In the genomic region with DNA sequence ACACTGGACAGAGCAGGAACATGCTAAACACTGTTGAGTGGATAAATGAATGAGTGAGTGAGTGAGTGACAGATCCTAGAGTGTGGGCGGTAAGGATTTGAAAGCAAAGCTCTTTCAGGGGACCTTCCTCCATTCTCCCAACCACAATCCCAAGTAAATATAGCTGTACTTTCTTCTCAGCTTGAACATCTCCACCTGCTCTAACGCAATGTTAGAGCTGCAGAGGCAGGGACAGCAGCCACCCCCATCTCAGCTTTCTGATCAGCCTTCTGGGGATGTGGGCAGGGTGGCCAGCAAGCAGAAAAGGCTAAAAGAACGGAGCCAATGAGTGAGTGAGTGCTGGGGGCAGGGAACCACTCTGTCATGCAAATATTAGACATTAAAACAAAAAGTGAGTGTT, we compare ENCODE assay signal across 46 mouse cellular contexts. TPM values are rescaled to one million over a fixed set of nuclear protein-coding genes. Genes with fewer than 3 reads are reported as not detected.
"Had no signal": no experiment of that assay in that cellular context is flagged by ENCODE, and none has a peak within 500 bp of the region (broad histone marks: within the 10 kb centered on the region; RNA-seq: fewer than 3 reads in every experiment).

No protein-coding gene starts in this region.

- H3K27ac ChIP-seq: heart, embryonic 13.5 days; heart, embryonic 15.5 days; hindbrain, embryonic 10.5 days; hindbrain, embryonic 12.5 days; hindbrain, embryonic 13.5 days; hindbrain, embryonic 14.5 days; hindbrain, embryonic 15.5 days; hindbrain, postnatal 0 days; intestine, embryonic 15.5 days; kidney, embryonic 15.5 days; kidney, postnatal 0 days; layer of hippocampus, adult 2 months; left cerebral cortex, adult 2 months had no signal

- H3K4me1 ChIP-seq: heart, embryonic 12.5 days; heart, embryonic 13.5 days; heart, embryonic 15.5 days; intestine, embryonic 15.5 days had no signal

- H3K27me3 ChIP-seq: heart, embryonic 12.5 days; heart, embryonic 13.5 days; hindbrain, embryonic 13.5 days; hindbrain, embryonic 15.5 days; intestine, embryonic 15.5 days; kidney, embryonic 15.5 days had no signal

- ATAC-seq: hindbrain, embryonic 16.5 days; hindbrain, postnatal 0 days; inflammation-experienced regulatory T-cells, adult 6 months; intestine, embryonic 15.5 days; intestine, embryonic 16.5 days; intestine, postnatal 0 days had no signal

- DNase-seq: heart, postnatal 10 days; heart, postnatal 14 days; heart, postnatal 36 days; heart, postnatal 4 days; kidney, adult 11 months; kidney, adult 18-20 months; kidney, adult 2 months; kidney, adult 8-10 months; kidney, adult 9 months; kidney, postnatal 10 days; kidney, postnatal 14 days; kidney, postnatal 25 days; kidney, postnatal 36 days; kidney, postnatal 4 days; layer of hippocampus, adult 9-11 months; layer of hippocampus, postnatal 36 days had no signal

- H3K36me3 ChIP-seq: heart, embryonic 12.5 days; heart, embryonic 13.5 days; heart, embryonic 15.5 days; hindbrain, embryonic 10.5 days; hindbrain, embryonic 12.5 days; hindbrain, embryonic 13.5 days; hindbrain, embryonic 15.5 days; intestine, embryonic 15.5 days; kidney, embryonic 15.5 days had no signal

- H3K4me3 ChIP-seq: heart, embryonic 12.5 days; heart, embryonic 13.5 days; heart, embryonic 15.5 days; hindbrain, embryonic 10.5 days; hindbrain, embryonic 12.5 days; hindbrain, embryonic 13.5 days; hindbrain, embryonic 15.5 days; intestine, embryonic 15.5 days; kidney, embryonic 15.5 days; layer of hippocampus, adult 2 months; left cerebral cortex, adult 2 months had no signal

RNA-seq across cellular contexts. Expression of a gene that starts 38.0 kb away (rescaled TPM):
- polyA plus RNA-seq: inflammation-experienced regulatory T-cells, adult 6 months had no signal

RNA-seq across cellular contexts. Expression of a gene that starts 50.3 kb away (rescaled TPM):
- total RNA-seq: heart, postnatal 14 days; heart, postnatal 25 days; heart, postnatal 36 days; heart, postnatal 4 days; hematopoietic stem cell, adult 5-6 weeks; hindbrain, postnatal 0 days; layer of hippocampus, adult 2 months; layer of hippocampus, postnatal 10 days; layer of hippocampus, postnatal 36 days; left cerebral cortex, adult 18-20 months had no signal
- polyA plus RNA-seq: heart, embryonic 12.5 days; heart, embryonic 14.5 days; heart, embryonic 15.5 days; heart, embryonic 16.5 days; heart, postnatal 0 days; hindbrain, embryonic 10.5 days; hindbrain, embryonic 11.5 days; hindbrain, embryonic 12.5 days; hindbrain, embryonic 13.5 days; hindbrain, embryonic 14.5 days; hindbrain, embryonic 15.5 days; hindbrain, postnatal 0 days; inflammation-experienced regulatory T-cells, adult 6 months; intestine, embryonic 14.5 days; intestine, embryonic 15.5 days; intestine, embryonic 16.5 days; intestine, postnatal 0 days; kidney, adult 2 months; kidney, embryonic 14.5 days; kidney, embryonic 15.5 days; kidney, embryonic 16.5 days; kidney, postnatal 0 days; large intestine, adult 2 months had no signal
